Mouse (Mus musculus): ENCODE data around the gene Leng1. TPM values are rescaled to one million over a fixed set of nuclear protein-coding genes. Genes with fewer than 3 reads are reported as not detected.

The Leng1 gene
- polyA plus RNA-seq, 1 experiment from 2014 or later: 21.4 TPM

GRCm38 (mm10) chr7:3611006-3611405 lies 54.6 kb downstream of the Leng1 start:
- no peak overlapping the region for H3K27ac ChIP-seq
- no peak for ATAC-seq (ENCODE audit: low FRiP score)
- 90% methylated on average over 13 of the region's 13 CpGs for WGBS
- no peaks in the 10 kb centered on the region for H3K36me3 ChIP-seq
- H3K4me1 ChIP-seq: no peaks in the 10 kb centered on the region
- no peak overlapping the region for H3K4me2 ChIP-seq (replicated peaks)
- H3K9ac ChIP-seq: no peak overlapping the region
- H3K9me3 ChIP-seq (replicated peaks): no peaks in the 10 kb centered on the region
- H3K27me3 ChIP-seq: no peaks in the 10 kb centered on the region
- no peak overlapping the region for H3K4me3 ChIP-seq

DNA sequence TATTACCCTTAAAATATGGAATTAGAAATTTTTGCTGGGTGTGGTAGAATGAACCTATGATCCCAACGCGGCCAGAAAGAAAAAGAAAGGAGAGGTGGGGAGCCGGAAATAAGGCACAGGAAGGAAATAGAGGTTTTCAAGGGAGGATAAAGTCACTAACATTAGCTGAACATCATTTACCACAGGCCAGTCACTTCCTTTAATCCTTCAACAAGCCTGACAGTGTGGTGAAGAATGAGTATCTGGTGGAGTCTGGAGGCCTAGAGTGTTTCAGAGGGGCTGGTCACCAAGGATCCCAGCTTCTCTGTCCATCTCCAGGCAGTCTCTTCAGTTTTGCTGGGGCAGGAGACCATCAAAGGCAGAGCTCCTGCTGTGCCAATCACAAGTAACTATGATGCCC lies 55.2 kb downstream of the Leng1 start:
- Histone ChIP-seq H3K9me3 (replicated peaks) (no peaks in the 10 kb centered on the region), H3K4me1 (no peaks in the 10 kb centered on the region), H3K4me3 (no peak overlapping the region), H3K9ac (no peak overlapping the region), H3K4me2 (replicated peaks) (no peak overlapping the region), H3K27me3 (no peaks in the 10 kb centered on the region), H3K27ac (no peak overlapping the region), H3K36me3 (no peaks in the 10 kb centered on the region)
- WGBS: 89% methylated on average over 3 of the region's 3 CpGs
- no peak for ATAC-seq (ENCODE audit: low FRiP score)

Small RNA genes lying within 50 kb of the gene (microRNA-seq; reads per million reads assigned to microRNA genes)
- gene Mir3572: 2.4 reads per million

Other genes with a start within 250 kb of the Leng1 start
- 0.27 and 1.4 TPM in 2 replicates for gene Cacng6, start 241.6 kb downstream of the Leng1 start, polyA plus RNA-seq (2016; fragmentation: Nextera tagmentation; extraction: Ambion mirVana)
- gene Tarm1, start 163.2 kb downstream of the Leng1 start, polyA plus RNA-seq (2016; fragmentation: Nextera tagmentation; extraction: Ambion mirVana): not detected in 2 replicates
- gene Oscar, start 49.7 kb downstream of the Leng1 start, polyA plus RNA-seq (2016; fragmentation: Nextera tagmentation; extraction: Ambion mirVana): 0.21 and 0.27 TPM in 2 replicates
- 267 and 378 TPM in 2 replicates for gene Ndufa3, start 48.5 kb downstream of the Leng1 start, polyA plus RNA-seq (2016; fragmentation: Nextera tagmentation; extraction: Ambion mirVana)
- gene Tfpt, start 35.9 kb downstream of the Leng1 start, polyA plus RNA-seq (2016; fragmentation: Nextera tagmentation; extraction: Ambion mirVana): 38.1 and 45.0 TPM in 2 replicates
- gene Prpf31, start 35.9 kb downstream of the Leng1 start, polyA plus RNA-seq (2016; fragmentation: Nextera tagmentation; extraction: Ambion mirVana): 114 and 115 TPM in 2 replicates
- gene Cnot3, start 20.6 kb downstream of the Leng1 start, polyA plus RNA-seq (2016; fragmentation: Nextera tagmentation; extraction: Ambion mirVana): 58.1 and 59.3 TPM in 2 replicates
- gene Tmc4, start 11.7 kb upstream of the Leng1 start, polyA plus RNA-seq (2016; fragmentation: Nextera tagmentation; extraction: Ambion mirVana): 5.5 and 6.7 TPM in 2 replicates
- gene Tsen34, start 27.0 kb upstream of the Leng1 start, polyA plus RNA-seq (2016; fragmentation: Nextera tagmentation; extraction: Ambion mirVana): 217 and 228 TPM in 2 replicates
- 50.8 and 57.4 TPM in 2 replicates for gene Mboat7, start 27.7 kb upstream of the Leng1 start, polyA plus RNA-seq (2016; fragmentation: Nextera tagmentation; extraction: Ambion mirVana)
- gene Rps9, start 38.2 kb upstream of the Leng1 start, polyA plus RNA-seq (2016; fragmentation: Nextera tagmentation; extraction: Ambion mirVana): 989 and 1,031 TPM in 2 replicates
- gene Pirb, start 54.6 kb upstream of the Leng1 start, polyA plus RNA-seq (2016; fragmentation: Nextera tagmentation; extraction: Ambion mirVana): 0.19 and 0.30 TPM in 2 replicates
- gene Gm15448, start 159.8 kb upstream of the Leng1 start, polyA plus RNA-seq (2016; fragmentation: Nextera tagmentation; extraction: Ambion mirVana): not detected in 2 replicates
- 0.10 TPM in 1 of 2 replicates, not detected in the other for gene Pira2, start 179.2 kb upstream of the Leng1 start, polyA plus RNA-seq (2016; fragmentation: Nextera tagmentation; extraction: Ambion mirVana)
- not detected in 2 replicates for gene Gm14548, start 232.3 kb upstream of the Leng1 start, polyA plus RNA-seq (2016; fragmentation: Nextera tagmentation; extraction: Ambion mirVana)
- not detected in 2 replicates for gene Lilra6, start 249.7 kb upstream of the Leng1 start, polyA plus RNA-seq (2016; fragmentation: Nextera tagmentation; extraction: Ambion mirVana)

Data from hindbrain, embryonic 12.5 days (tissue).